Mouse (Mus musculus) left cerebral cortex, adult 8-10 months (tissue): ENCODE measurements around the gene Gm10837. TPM values are rescaled to one million over a fixed set of nuclear protein-coding genes. Genes with fewer than 3 reads are reported as not detected.

Experiments used
- DNase-seq, 2 experiments: peaks; one replicate each; pipeline ENCODE4 v3.0.0; 2022; ENCODE audit warnings: low spot score in 2 of 2
- total RNA-seq, 4 experiments: library from RNA; stranded (reverse); gene quantifications; 2 replicates each; pipeline ENCODE4 v1.2.4; 2022

Gm10837 gene
- total RNA-seq, 4 experiments from 2014 or later, result not detected

DNA sequence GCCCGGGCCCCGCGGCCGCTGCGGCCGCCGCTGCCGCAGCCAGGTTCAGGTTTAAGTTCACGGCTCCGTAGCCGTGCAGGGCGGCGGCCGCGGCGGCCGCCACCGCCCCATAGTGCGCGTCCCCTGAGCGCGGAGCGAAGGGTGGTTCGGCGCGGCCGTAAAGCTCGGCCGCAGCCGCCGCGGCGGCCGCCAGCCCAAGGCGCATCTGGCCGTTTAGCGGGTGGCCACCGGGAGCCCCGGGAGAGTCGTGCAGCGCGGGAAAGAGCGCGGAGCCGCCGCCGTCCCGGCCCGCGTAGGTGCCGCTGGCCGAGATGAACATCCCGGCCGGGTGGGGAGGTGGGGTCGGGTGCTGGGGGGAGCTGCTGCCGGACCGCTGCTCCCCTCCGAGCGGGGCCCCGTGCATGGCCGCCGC is 26.0 kb upstream of the Gm10837 start:
- no peak for DNase-seq

DNA sequence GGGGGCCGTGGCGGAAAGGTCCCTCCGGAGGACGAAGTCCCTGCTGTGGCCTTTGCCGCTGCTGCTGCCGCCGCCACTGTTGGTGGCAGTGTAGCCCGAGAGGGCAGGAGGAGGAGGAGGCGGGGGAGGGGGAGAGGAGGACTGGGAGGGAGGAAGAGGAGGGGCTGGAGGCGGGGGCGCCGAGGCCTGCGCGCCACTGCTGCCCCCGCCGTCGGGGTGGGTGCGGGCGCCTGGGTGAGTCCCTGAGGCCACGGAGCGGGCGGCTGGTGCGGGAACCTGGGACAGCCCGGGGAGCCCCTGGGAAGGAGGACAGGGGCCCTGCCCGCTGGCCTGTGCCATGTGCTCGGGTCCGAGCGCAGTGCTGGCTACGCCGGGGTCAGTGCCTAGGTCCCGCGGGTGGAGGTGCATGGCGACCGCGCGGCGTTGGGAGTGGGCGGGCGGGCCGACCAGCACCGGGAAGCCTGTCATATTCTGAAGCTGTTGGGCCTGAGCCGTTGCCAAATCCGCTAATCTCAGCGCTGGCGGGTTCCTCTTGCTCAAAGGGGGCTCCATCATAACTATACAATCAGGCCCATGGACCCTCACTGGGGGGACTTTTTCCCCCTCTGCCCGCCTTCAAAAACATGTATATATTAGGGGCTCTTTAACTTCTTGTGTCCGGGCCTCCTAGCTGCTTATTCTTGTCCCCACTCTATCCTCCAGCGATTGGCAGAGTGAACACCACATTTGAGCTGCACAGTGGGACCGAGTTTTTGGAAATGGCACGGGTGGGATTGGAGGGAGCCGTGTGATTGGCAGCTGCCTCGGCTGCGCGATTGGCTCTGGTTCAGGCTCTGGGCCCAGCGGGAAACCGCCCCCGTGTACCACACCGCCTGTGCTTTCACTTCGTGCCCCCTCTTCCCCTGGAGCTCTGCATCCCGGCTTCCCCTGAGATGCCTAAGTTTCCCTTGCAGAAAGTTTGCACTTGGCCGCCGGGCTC is 25.3 kb upstream of the Gm10837 start, which contains the start of gene Zic5:
Gene Zic5, minus strand, starts transcription at position 915 of the 979 bp plus-strand sequence.
- DNase-seq, result no peak

DNA sequence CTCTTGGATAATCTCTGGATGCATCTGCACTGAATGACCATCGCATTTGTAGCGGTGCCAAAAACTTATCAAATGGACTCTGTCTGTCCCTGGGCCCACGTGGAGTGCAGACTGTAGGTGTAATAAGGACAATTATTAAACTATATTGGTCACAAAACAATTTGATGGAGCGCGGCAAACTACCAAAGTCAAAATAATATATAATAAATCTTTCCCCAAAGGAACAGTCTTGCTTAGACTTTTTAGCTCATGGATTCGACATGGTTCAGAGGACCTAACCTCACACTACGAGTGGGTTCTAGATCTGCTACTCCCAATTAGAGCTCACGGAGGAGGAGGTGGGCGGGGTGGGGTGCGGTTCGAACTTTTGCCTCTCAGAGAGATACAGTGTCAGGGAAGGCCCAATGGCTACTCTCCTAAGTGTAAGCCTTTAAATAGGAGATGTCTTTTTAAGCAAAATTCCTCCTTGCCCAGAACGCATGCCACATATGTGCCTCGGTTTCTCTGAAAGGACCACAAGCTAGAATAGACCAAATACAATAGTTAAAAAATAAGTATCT is 24.4 kb upstream of the Gm10837 start:
- no peak for DNase-seq

DNA sequence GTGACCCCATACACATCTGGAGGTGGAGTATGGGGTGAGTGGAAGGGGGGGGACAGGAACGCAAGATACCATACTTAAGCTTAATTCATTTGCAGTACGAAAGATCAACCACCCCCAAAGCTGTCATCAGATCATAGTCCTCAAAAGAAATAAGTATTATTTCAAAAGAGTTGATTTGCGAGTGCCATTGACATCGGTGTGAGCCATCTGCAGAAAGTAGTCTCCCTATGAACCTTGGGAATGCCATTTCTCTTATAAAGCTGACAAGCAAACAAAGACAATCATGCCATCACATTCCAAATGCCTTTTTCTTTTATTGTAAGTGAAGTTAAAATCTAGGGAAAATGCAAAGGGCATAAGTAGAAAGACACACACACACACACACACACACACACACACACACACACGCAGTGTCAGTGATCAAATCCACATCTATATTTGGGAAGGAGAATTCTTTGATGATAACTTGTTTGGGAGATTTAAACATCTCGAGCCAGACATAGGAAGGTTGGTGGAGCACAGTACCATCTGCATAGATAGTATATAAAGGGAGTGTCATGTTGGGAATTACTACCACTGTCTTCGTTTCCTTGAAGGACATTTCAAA is 23.5 kb upstream of the Gm10837 start:
- DNase-seq, result no peak

DNA sequence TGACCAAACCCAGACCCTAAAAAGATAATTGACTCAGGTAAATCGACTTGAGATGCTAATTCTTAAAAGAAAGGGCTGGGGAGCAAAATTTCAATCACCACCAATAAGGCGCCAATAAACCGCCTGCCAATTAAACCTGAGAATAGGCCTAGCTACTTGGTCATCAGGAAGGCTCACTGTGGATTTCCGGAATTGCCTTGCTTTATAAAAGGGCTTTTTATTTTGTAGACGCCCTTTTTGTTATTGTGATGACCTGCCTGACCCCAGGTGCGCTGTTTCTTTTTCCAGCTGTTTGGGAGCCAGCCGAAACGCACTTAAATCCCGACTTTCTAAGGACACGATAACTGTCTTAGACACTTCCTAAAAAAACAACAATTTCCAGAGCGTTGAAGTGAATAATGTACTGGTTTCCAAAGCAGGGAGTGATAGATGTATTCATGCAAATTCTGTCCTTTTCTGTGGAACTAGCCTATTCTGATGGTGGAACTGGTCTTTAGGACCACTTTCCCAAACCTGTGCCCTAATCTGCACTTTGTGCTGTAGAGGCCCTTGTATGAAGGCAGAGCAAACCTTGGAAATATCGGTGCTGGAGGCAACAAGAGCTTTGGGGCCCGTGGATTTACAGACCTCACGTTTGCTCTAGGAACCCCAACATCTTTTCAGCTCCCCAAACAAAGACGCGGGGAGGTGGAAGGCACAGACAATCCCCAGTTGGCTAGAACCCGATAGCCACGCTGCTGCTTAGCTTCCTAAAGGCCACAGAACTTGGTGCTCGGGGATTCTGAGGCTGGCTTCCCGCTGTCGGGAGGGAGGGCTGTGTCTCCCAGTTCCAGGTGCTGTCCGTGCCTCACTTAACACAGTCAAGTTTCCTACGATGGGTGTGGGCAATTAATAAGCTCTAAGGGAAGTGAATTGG is 22.2 kb upstream of the Gm10837 start:
- DNase-seq, result no peak

DNA sequence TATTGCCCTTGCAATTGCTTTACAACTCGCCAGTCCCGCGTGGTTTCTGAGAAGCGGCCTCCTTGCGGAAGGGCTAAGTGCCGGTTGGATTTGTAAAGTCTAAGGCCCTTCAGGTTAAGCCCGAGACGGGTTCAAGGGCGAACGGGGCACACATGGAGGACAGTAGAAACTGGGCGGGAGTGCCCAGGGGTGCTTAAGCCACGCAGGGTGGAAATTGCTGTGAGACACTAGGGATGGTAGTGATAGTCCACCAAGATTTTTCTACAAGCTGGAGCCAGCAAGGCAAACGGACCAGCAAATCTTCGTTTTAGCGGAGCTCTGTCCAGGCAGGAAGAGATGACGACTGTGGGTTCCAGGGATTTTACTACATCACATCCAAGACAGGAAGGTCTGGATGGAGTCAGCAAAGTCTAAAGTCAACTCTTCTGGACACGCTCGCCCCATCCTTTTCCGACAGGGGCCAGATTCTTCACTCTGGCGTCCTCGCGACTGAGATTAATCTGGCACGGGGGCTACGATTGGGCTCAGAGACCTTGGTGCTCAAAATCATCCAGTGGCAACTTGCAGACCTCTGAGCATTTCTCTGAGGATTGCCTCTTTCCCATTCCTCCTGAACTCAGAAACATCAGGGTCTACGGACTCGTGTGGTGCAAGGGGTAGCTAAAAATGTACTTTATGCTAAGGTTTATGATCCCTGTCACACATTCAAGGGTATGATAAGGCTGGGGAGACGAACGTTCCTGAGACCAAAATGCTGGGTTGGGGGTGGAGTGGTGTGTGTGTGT is 21.2 kb upstream of the Gm10837 start:
- DNase-seq, result no peak

DNA sequence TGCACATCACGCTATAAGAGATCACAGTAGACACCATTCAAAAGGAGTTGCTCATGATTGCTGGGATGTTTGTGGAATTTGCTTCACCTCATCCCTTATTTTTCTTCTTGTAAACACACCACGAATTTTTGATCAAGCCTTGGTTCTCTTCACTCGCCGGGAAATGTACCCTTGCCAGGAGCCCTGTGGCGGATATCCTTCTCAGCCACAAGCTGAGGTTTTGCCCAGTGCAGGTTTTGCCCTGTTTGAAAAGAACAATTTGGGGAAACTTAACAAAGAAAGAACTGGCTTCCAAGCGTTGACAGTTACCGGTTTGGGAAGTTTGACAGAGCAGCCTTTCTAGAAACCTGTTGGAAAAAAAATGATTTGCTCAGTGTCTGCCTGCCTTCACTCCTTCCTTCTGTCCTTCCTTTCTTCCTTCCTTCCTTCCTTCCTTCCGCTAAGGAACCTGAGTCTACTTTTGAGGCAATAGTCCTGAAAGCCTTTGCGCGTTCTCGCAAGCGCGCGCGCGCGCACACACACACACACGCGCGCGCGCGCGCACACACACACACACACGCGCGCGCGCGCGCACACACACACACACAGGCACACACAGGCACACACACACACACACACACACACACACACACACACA is 18.8 kb upstream of the Gm10837 start:
- DNase-seq, result no peak

DNA sequence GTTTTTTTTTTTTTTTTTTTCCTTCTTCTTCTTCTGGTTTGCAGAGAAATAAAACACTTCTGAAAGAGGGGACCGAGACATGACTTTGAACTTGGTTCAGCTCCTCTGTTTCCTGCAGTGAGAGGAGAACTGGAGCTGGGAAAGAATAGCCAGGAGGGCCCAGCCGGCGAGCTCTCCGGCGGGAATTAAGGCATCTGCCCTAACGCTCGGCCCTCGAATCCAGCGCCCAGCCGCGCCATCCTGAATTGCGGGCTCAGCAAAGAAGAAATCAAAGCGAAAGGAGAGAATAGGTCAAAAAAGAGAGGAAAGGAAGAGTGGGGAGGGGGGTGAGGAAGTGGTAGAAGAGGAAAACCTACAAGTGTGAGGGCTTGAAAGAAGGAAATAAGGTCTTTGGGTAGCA is 18.2 kb upstream of the Gm10837 start:
- no peak for DNase-seq

DNA sequence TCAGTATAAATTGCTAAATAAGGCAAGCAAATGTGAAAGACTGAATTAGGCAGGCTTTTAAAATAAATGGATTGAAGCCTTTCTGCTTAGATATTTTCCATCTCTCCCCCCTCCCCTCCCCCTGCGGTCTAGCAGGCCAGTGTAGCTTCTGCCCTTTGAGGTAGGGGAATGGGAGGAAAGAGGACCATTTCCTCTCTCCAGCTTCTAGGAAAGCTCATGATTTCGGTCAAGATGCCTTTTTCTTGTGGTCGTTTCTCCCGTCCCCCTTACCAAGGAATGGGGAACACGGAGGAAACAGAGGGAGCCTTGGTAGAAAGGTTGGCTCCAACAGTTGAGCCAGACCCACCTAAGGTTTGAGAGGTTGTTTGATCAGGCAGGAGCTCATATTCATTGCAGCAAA is 17.7 kb upstream of the Gm10837 start:
- DNase-seq, result no peak

DNA sequence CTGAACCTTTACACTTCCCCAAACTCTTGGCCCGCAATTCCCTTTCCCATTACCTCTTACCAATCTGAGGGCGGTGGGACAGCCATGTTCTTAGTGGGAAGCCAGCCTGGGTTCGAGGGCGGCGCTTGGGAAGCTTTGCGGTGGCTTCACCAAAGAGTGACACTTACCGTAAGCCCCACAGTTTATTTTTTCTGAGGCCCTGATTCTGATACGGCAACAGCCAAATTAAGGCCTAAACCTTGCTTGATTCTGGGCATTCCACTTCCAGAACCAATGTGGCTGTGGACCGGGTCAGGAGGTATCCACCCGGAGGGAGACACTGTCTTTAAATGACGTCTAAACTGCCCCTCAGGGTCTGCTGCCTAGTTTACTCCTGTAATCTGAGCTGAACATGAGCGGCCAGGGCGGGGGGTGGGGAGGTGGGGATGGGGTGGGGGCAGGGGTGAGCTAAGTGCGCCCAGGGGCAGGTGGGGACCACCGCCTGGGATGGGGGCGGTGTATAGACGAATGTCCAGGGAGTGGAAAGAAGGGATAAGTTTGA is 17.1 kb upstream of the Gm10837 start:
- no peak for DNase-seq

DNA sequence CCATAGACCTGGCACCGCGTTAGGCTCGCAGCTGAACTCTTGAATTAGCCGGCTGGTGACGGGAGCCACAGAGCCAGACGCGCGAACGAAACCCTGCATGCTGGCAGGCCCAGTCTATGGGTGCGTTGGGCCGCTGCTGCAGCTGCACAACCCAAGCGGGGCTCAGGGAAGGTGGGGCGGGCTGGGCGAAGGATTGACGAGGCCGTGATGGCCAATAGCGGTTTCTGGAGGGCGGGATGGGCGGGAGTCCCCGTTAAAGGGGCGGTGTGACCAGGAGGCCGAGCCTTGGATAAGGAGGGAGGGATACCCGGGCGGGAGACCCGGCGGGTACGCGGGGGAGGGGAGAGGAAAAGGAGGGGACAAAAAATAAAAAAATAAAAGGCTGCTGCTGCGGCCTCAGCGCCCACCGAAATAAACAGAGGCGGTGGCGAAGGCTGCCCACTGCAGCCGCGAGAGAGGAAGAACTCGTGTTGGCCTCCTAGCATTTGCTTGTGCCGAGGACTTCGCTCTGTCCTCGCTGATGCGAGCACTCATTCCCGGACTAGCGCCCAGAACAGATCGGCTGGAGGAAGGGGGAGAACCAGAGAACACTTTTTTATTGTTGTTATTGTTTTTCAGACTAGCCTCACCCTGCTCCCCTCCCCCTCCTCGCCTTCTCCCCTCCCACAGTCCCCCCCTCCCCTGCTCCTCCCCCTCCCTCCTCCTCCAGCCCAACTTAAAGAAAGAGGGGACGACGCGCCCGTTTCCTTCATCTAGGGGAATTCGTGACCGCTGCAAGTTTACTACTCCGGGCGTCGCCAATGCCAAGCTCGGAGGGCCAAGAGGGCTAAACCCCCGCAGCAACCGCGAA is 16.1 kb upstream of the Gm10837 start:
- DNase-seq, result no peak

DNA sequence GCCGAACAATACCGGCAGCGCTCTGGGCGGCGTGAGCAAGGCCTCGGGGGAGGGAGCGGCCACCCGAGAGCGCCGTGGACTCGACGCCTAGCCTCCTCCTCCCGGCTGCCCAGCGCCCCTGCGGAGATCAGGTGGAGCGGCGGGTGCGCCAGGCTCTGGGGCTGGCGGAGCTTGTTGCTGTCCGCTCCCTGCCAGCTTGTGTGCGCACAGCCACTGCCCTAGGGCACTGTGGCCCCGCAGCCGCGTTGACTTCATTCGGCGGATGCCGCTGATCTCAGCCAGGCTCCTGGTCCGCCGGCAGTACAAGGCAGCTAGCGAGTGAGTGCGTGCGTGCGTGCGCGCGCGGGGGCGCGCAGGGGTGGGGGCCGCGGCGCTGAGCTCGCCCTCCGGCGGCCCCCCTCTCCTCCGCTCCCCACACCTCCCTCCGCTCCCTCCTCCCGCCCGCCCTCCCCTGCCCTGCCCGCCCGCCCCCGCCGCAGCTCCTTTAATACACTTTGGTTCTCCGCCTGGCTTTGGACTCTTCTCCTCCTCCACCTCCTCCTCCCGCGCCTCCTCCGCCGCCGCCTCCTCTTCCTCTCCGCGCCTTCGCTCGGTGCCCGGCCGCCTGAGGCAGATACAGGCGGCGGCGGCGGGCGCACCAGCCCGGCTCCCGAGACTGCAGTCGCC is 15.4 kb upstream of the Gm10837 start, which contains the start of gene Zic2:
Gene Zic2, plus strand, starts transcription at position 545 of the 666 bp plus-strand sequence.
- peak in 1 of 2 experiments; percentile 52 for DNase-seq

DNA sequence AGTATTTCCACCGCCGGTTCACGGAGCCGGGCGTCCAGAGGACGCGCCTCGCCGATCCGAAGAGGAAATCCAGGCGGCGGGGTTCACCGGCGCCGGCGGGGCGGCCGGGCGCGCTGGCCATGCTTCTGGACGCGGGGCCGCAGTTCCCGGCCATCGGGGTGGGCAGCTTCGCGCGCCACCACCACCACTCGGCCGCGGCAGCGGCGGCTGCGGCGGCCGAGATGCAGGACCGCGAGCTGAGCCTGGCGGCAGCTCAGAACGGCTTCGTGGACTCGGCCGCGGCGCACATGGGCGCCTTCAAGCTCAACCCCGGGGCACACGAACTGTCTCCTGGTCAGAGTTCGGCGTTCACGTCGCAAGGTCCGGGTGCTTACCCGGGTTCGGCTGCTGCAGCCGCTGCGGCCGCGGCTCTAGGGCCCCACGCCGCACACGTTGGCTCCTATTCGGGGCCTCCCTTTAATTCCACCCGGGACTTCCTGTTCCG is 14.8 kb upstream of the Gm10837 start:
- no peak for DNase-seq

DNA sequence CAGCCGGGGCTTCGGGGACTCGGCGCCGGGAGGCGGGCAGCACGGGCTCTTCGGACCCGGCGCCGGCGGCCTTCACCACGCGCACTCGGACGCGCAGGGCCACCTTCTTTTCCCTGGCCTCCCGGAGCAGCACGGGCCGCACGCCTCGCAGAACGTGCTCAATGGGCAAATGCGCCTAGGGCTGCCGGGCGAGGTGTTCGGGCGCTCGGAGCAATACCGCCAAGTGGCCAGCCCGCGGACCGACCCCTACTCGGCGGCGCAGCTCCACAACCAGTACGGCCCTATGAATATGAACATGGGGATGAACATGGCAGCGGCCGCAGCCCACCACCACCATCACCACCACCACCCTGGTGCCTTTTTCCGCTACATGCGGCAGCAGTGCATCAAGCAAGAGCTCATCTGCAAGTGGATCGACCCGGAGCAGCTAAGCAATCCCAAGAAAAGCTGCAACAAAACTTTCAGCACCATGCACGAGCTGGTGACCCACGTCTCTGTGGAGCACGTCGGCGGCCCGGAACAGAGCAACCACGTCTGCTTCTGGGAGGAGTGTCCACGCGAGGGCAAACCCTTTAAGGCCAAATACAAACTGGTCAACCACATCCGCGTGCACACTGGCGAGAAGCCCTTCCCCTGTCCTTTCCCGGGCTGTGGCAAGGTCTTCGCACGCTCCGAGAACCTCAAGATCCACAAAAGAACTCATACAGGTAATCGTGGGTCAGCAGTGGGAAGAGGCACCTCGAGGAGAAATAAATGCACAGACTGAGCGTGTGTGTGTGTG is 14.2 kb upstream of the Gm10837 start:
- no peak for DNase-seq

DNA sequence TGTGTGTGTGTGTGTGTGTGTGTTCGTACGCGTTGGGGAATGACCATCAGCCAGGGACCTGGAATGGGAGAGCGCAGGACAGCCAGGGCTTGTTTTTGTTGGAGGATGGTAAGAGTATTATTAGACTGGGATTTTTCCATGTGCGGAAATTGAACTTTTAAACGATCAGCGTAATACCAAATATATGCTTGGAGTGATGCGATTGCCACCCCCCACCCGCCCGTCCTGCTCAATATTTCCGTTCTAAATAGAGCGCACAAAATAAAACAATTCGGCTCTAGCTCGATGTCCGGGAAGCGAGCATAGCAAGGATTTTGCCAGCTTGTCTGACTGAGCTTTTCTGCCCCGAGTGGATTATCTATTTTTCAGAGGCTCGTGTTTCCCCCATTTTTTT is 13.6 kb upstream of the Gm10837 start:
- DNase-seq, result no peak

DNA sequence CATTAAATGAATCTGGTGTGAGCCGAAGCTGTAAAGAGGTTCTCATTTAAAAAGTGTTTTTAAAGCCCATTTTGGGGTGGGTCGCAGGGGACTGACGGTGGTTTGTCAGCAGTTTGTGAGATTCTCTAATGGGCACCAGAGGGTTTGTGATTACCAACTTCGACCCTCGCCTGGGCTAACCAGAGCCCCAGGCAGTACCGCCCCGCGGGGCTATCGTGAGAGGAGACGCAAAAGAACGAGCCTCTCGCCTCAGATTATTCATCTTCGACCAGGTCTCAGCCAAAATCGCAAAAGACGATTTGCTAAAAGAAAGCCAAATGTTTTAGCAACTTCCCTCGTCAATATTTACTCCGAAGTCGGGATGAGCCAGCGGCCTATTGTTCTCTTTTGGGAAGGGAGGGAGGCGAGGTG is 13.1 kb upstream of the Gm10837 start:
- DNase-seq, result no peak

DNA sequence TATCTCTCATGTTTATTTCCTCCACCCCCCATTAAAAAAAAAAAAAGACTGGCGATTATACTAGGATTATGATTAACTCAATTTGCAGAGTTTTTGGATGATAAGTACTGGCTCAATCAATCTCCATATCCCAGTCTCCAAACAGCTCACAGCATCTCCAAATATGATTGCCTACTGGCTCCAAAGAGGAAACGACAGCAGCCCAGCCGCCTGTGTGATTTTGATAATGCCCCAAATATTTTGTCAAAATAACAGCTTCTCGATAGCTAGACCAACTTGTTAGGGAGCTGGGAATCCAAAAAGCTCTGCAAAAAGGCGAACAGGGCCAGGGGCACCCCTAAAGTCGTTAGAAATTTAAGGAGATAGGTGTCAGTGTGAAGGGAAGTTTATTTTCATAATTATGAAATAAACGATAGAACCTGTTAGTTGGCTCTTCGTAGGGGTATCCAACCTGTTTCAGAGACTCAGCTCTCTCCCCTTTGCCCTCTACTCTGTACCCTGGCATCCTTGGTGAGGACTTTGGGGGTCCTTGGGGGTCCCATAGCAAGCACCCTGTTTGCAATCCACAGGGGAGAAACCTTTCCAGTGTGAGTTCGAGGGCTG is 12.3 kb upstream of the Gm10837 start:
- no peak for DNase-seq
